Mouse (Mus musculus): ENCODE data around the gene Grin3b.

- TF ChIP-seq CTCF (IDR thresholded peaks at IDR 0.05; ENCODE audit: insufficient read depth, low read length), result no peak
- no peak for TF ChIP-seq POLR2A (IDR thresholded peaks at IDR 0.05; ENCODE audit: borderline replicate concordance, extremely low read depth, low read depth, low read length)
Measured at GRCm38 (mm10) chr10:79989272-79989786, 18.8 kb downstream of the Grin3b start.
